Mouse (Mus musculus) kidney, adult 9 months (tissue): ENCODE results near the gene Kcnj3.

Experiments
- DNase-seq: peaks from one replicate; pipeline ENCODE4 v3.0.0; 2022

Gene Kcnj3

GRCm38 (mm10) chr2:55517297-55517696 is 81.5 kb downstream of the Kcnj3 start:
- DNase-seq, result no peak

DNA sequence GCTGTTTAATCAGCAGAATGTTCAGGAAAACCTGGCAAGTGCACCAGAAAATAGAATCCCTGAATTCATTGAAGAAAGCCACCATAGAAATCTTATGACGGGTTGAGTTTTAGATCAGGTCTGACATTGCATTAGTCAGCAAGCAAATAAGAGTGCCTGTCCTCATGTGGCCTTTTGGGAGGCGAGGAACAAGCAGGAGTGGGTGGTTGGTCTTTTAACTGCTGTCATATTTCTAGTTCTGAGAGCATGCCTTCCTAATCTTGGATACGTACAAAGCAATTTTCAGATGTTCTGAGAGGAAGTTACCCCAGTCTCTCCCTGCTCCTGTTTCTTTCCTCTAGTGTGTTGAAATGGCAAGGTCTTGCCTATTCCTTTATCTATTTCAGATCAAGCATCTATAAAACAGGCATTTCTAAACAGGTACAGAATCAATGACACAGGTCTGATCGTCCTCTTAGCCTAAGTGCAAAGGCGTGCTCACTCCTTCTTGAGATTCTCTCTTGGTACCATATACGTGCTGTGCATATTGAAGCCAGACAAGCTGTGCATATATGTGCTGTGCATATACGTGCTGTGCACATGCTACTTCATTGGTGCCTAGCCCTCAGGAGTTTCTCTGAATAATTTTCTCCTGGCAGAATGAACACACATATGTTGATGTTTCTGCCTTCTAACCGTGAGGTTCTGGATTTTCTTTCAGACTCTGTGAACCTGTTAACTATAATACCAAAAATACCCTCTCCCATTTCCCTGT is 97.1 kb downstream of the Kcnj3 start:
- no peak for DNase-seq

- no peak for DNase-seq
These were observed 99.2 kb downstream of the Kcnj3 start for GRCm38 (mm10) chr2:55534946-55535345.

GRCm38 (mm10) chr2:55535482-55535881 is 99.7 kb downstream of the Kcnj3 start:
- DNase-seq, result no peak

GRCm38 (mm10) chr2:55547612-55548011 is 111.8 kb downstream of the Kcnj3 start:
- DNase-seq, result no peak

DNA sequence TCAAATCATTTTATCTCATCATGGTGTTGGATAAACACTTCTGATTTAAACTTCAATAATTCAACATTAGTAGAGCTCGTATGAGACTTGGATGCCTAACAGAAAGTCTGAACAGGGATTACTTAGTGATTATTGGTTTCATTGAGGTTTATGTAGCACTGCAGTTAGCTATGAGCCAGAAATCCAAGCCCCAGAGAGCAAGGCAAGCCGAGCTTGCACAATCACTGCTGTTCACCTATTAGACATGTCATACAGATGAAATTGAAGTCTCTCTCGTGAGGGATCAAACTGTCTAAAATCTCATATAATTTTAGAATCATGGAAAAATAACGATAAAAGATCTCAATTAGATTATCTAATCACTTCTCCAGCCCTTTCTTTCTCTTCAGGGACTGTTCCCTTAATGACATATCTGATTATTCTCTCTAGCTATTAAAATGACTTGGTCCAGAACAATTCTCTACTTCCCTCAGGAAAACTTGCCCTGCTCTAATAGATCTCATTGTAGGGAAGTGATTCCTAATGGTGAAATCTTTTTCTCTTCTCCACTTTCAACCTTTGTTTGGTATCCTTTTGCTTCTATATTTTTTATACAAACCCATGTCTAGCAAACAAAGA is 122.7 kb downstream of the Kcnj3 start:
- DNase-seq, result no peak

- DNase-seq, result no peak
These were observed 133.5 kb downstream of the Kcnj3 start for GRCm38 (mm10) chr2:55569291-55569690.

GRCm38 (mm10) chr2:55571425-55571824 is 135.7 kb downstream of the Kcnj3 start:
- DNase-seq, result no peak

DNA sequence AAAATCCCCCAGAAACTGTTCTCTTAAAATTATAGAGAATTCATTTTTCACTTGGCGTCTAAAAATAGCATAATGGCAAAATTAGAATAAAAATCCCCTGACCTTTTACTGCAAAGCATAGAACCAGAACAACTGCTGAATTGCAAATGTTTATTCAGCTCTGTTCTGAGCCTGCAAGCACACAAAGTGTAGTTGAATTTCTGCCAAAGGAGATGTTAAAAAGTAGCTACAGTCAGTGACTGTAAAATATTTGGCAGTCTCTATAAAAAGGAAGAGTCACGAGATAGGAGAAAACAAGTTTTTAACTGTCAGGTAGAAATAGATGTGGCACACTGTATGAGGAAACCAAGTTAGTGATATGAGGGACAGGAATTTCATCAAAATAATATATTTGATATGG is 144.5 kb downstream of the Kcnj3 start:
- DNase-seq, result peak; percentile 83

GRCm38 (mm10) chr2:55591226-55591988 is 155.6 kb downstream of the Kcnj3 start:
- no peak for DNase-seq
